Mouse (Mus musculus) megakaryocyte-erythroid progenitor cell, adult 5-6 weeks (primary cell): ENCODE data around the gene Hbp1. TPM values are rescaled to one million over a fixed set of nuclear protein-coding genes. Genes with fewer than 3 reads are reported as not detected.

ENCODE experiments used
- ATAC-seq: replicated peaks from 2 replicates; pipeline ENCODE4 v1.8.0; 2016; ENCODE audit warnings: mild to moderate bottlenecking, inconsistent platforms; ENCODE audit not compliant: severe bottlenecking, poor library complexity, low FRiP score, low TSS enrichment
- total RNA-seq, 2 experiments: library from RNA; stranded (forward) in 1 of 2; stranded (reverse) in 1 of 2; fragments of 200-1000, 215-1000 nt in 1 of 2; fragments of >200 nt in 1 of 2; fragmentation: Nextera tagmentation in 1 of 2; gene quantifications; 2 replicates each; pipeline ENCODE4 v1.2.3; 2014 to 2017

Hbp1 gene
- 34.8 and 37.9 TPM in 2 replicates for total RNA-seq (2014; fragmentation: Nextera tagmentation)
- total RNA-seq (2017): 39.8 and 50.5 TPM in 2 replicates

GRCm38 (mm10) chr12:31949759-31950658 is at the start of gene Hbp1:
Gene Hbp1 (minus strand): TSS chr12:31950535.
- peak; percentile 93 for ATAC-seq

GRCm38 (mm10) chr12:31998706-31999105 is 48.4 kb upstream of the Hbp1 start:
- ATAC-seq: no peak

GRCm38 (mm10) chr12:31997328-31997878 is 47.1 kb upstream of the Hbp1 start:
- ATAC-seq: peak; percentile 39

GRCm38 (mm10) chr12:31996877-31997276 is 46.5 kb upstream of the Hbp1 start:
- peak; percentile 83 for ATAC-seq

- no peak for ATAC-seq
Measured at GRCm38 (mm10) chr12:31990575-31990974, 40.2 kb upstream of the Hbp1 start.

GRCm38 (mm10) chr12:31989726-31990125 is 39.4 kb upstream of the Hbp1 start:
- ATAC-seq: peak; percentile 76

GRCm38 (mm10) chr12:31986463-31986862 is 36.1 kb upstream of the Hbp1 start:
- ATAC-seq: no peak

GRCm38 (mm10) chr12:31985738-31986137 is 35.4 kb upstream of the Hbp1 start:
- ATAC-seq: no peak

- ATAC-seq: peak; percentile 33; the same call in 1 of the 2 replicates
Measured at GRCm38 (mm10) chr12:31984664-31985063, 34.3 kb upstream of the Hbp1 start.

GRCm38 (mm10) chr12:31984206-31984605 is 33.9 kb upstream of the Hbp1 start:
- no peak for ATAC-seq

GRCm38 (mm10) chr12:31983769-31984168 is 33.4 kb upstream of the Hbp1 start:
- no peak for ATAC-seq

- no peak for ATAC-seq
Measured at GRCm38 (mm10) chr12:31983238-31983637, 32.9 kb upstream of the Hbp1 start.

GRCm38 (mm10) chr12:31977613-31978195 is 27.4 kb upstream of the Hbp1 start:
- no peak for ATAC-seq

GRCm38 (mm10) chr12:31976544-31976943 is 26.2 kb upstream of the Hbp1 start:
- no peak for ATAC-seq

- peak; percentile 97 for ATAC-seq
Measured at GRCm38 (mm10) chr12:31973473-31974172, 23.3 kb upstream of the Hbp1 start.

GRCm38 (mm10) chr12:31971547-31971946 is 21.2 kb upstream of the Hbp1 start:
- ATAC-seq: no peak

- ATAC-seq: no peak
Measured at GRCm38 (mm10) chr12:31969111-31969510, 18.8 kb upstream of the Hbp1 start.

GRCm38 (mm10) chr12:31967536-31967935 is 17.2 kb upstream of the Hbp1 start:
- ATAC-seq: peak; percentile 58

- ATAC-seq: peak; percentile 89
Measured at GRCm38 (mm10) chr12:31966405-31966804, 16.1 kb upstream of the Hbp1 start.
